Mouse (Mus musculus): ENCODE data around the gene Thoc6.

Thoc6 gene

GRCm38 (mm10) chr17:23627813-23628212 is 45.9 kb downstream of the Thoc6 start:
- DNase-seq = no peak

GRCm38 (mm10) chr17:23620351-23620750 is 53.3 kb downstream of the Thoc6 start:
- DNase-seq = peak; percentile 14
